Mouse (Mus musculus): ENCODE data around the gene Col4a3. TPM values are rescaled to one million over a fixed set of nuclear protein-coding genes. Genes with fewer than 3 reads are reported as not detected.

Col4a3 gene
- polyA plus RNA-seq, 1 experiment = 0.08 TPM

- TF ChIP-seq USF1 (IDR thresholded peaks at IDR 0.05; ENCODE audit: low read depth) (no peak), REST (IDR thresholded peaks at IDR 0.05; ENCODE audit: insufficient read depth, insufficient read length) (no peak), MAX (IDR thresholded peaks at IDR 0.05; ENCODE audit: low read depth) (no peak), TCF3 (IDR thresholded peaks at IDR 0.05; ENCODE audit: insufficient read length, low read depth) (no peak), SRF (IDR thresholded peaks at IDR 0.05; ENCODE audit: control insufficient read depth, insufficient read length, low read depth) (no peak), E2F4 (IDR thresholded peaks at IDR 0.05; ENCODE audit: insufficient read depth) (no peak), MYOD1 (IDR thresholded peaks at IDR 0.05; ENCODE audit: control insufficient read depth in 1 of 3, insufficient read length in 2 of 3, low read depth in 2 of 3) (no peak), TCF12 (IDR thresholded peaks at IDR 0.05; ENCODE audit: insufficient read depth, poor library complexity, severe bottlenecking) (no peak), POLR2AphosphoS2 (IDR thresholded peaks at IDR 0.05; ENCODE audit: insufficient read length, low read depth) (no peak), MYOG (IDR thresholded peaks at IDR 0.05; ENCODE audit: control insufficient read depth in 1 of 3, insufficient read depth in 1 of 3, insufficient read length in 2 of 3, low read depth in 2 of 3) (no peak), POLR2A (IDR thresholded peaks at IDR 0.05; ENCODE audit: insufficient read length, low read depth) (no peak), CEBPB (IDR thresholded peaks at IDR 0.05; ENCODE audit: insufficient read depth, poor library complexity, severe bottlenecking) (no peak)
- Histone ChIP-seq H3ac (ENCODE audit: control insufficient read depth, insufficient read length) (no peak overlapping the region), H3K27me3 (ENCODE audit: control insufficient read depth, insufficient read depth, insufficient read length) (no peaks in the 10 kb centered on the region), H3K79me2 (ENCODE audit: control insufficient read depth, insufficient read depth) (peaks cover 8% of the 10 kb centered on the region), H3K36me3 (ENCODE audit: control insufficient read depth, insufficient read depth) (peaks cover 39% of the 10 kb centered on the region), H3K4me3 (no peak overlapping the region), H3K4me2 (ENCODE audit: low read depth) (no peak overlapping the region)
These were observed 154.8 kb downstream of the Col4a3 start for GRCm38 (mm10) chr1:82741539-82741938.

- H3K36me3 ChIP-seq (ENCODE audit: control insufficient read depth, insufficient read depth) = peaks cover 39% of the 10 kb centered on the region
These were observed 157.2 kb downstream of the Col4a3 start for GRCm38 (mm10) chr1:82743962-82744361.

GRCm38 (mm10) chr1:82746408-82746807 lies 159.7 kb downstream of the Col4a3 start:
- Histone ChIP-seq H3ac (ENCODE audit: control insufficient read depth, insufficient read length) (no peak overlapping the region), H3K4me2 (ENCODE audit: low read depth) (no peak overlapping the region), H3K79me2 (ENCODE audit: control insufficient read depth, insufficient read depth) (peaks cover 8% of the 10 kb centered on the region), H3K27me3 (ENCODE audit: control insufficient read depth, insufficient read depth, insufficient read length) (no peaks in the 10 kb centered on the region), H3K4me3 (no peak overlapping the region), H3K36me3 (ENCODE audit: control insufficient read depth, insufficient read depth) (peaks cover 43% of the 10 kb centered on the region)
- TF ChIP-seq MAX (IDR thresholded peaks at IDR 0.05; ENCODE audit: low read depth) = no peak
- TF ChIP-seq POLR2A (IDR thresholded peaks at IDR 0.05; ENCODE audit: insufficient read length, low read depth) = no peak
- no peak for TF ChIP-seq POLR2AphosphoS2 (IDR thresholded peaks at IDR 0.05; ENCODE audit: insufficient read length, low read depth)
- no peak for TF ChIP-seq TCF3 (IDR thresholded peaks at IDR 0.05; ENCODE audit: insufficient read length, low read depth)
- TF ChIP-seq E2F4 (IDR thresholded peaks at IDR 0.05; ENCODE audit: insufficient read depth) = no peak
- no peak for TF ChIP-seq SRF (IDR thresholded peaks at IDR 0.05; ENCODE audit: control insufficient read depth, insufficient read length, low read depth)
- peak in 1 of 3 experiments; percentile 30 for TF ChIP-seq MYOG (IDR thresholded peaks at IDR 0.05; ENCODE audit: control insufficient read depth in 1 of 3, insufficient read depth in 1 of 3, insufficient read length in 2 of 3, low read depth in 2 of 3)
- no peak for TF ChIP-seq USF1 (IDR thresholded peaks at IDR 0.05; ENCODE audit: low read depth)
- TF ChIP-seq TCF12 (IDR thresholded peaks at IDR 0.05; ENCODE audit: insufficient read depth, poor library complexity, severe bottlenecking) = no peak
- peak in 2 of 3 experiments; percentile 30 to 65 for TF ChIP-seq MYOD1 (IDR thresholded peaks at IDR 0.05; ENCODE audit: control insufficient read depth in 1 of 3, insufficient read length in 2 of 3, low read depth in 2 of 3)
- TF ChIP-seq REST (IDR thresholded peaks at IDR 0.05; ENCODE audit: insufficient read depth, insufficient read length) = no peak
- no peak for TF ChIP-seq CEBPB (IDR thresholded peaks at IDR 0.05; ENCODE audit: insufficient read depth, poor library complexity, severe bottlenecking)

More at GRCm38 (mm10) chr1:82743962-82744361, 157.2 kb downstream of the Col4a3 start:
- H3K4me3 ChIP-seq = no peak overlapping the region
- H3ac ChIP-seq (ENCODE audit: control insufficient read depth, insufficient read length) = no peak overlapping the region
- H3K79me2 ChIP-seq (ENCODE audit: control insufficient read depth, insufficient read depth) = peaks cover 8% of the 10 kb centered on the region
- H3K4me2 ChIP-seq (ENCODE audit: low read depth) = no peak overlapping the region
- H3K27me3 ChIP-seq (ENCODE audit: control insufficient read depth, insufficient read depth, insufficient read length) = no peaks in the 10 kb centered on the region
- TF ChIP-seq MAX (IDR thresholded peaks at IDR 0.05; ENCODE audit: low read depth) = no peak
- no peak for TF ChIP-seq POLR2A (IDR thresholded peaks at IDR 0.05; ENCODE audit: insufficient read length, low read depth)
- no peak for TF ChIP-seq SRF (IDR thresholded peaks at IDR 0.05; ENCODE audit: control insufficient read depth, insufficient read length, low read depth)
- no peak for TF ChIP-seq REST (IDR thresholded peaks at IDR 0.05; ENCODE audit: insufficient read depth, insufficient read length)
- no peak for TF ChIP-seq POLR2AphosphoS2 (IDR thresholded peaks at IDR 0.05; ENCODE audit: insufficient read length, low read depth)
- no peak for TF ChIP-seq MYOG (IDR thresholded peaks at IDR 0.05; ENCODE audit: control insufficient read depth in 1 of 3, insufficient read depth in 1 of 3, insufficient read length in 2 of 3, low read depth in 2 of 3)
- TF ChIP-seq E2F4 (IDR thresholded peaks at IDR 0.05; ENCODE audit: insufficient read depth) = no peak
- TF ChIP-seq TCF3 (IDR thresholded peaks at IDR 0.05; ENCODE audit: insufficient read length, low read depth) = no peak
- no peak for TF ChIP-seq TCF12 (IDR thresholded peaks at IDR 0.05; ENCODE audit: insufficient read depth, poor library complexity, severe bottlenecking)
- no peak for TF ChIP-seq CEBPB (IDR thresholded peaks at IDR 0.05; ENCODE audit: insufficient read depth, poor library complexity, severe bottlenecking)
- TF ChIP-seq USF1 (IDR thresholded peaks at IDR 0.05; ENCODE audit: low read depth) = no peak

- Histone ChIP-seq H3K36me3 (ENCODE audit: control insufficient read depth, insufficient read depth) (peaks cover 42% of the 10 kb centered on the region), H3K27me3 (ENCODE audit: control insufficient read depth, insufficient read depth, insufficient read length) (no peaks in the 10 kb centered on the region), H3K79me2 (ENCODE audit: control insufficient read depth, insufficient read depth) (peaks cover 7% of the 10 kb centered on the region), H3ac (ENCODE audit: control insufficient read depth, insufficient read length) (no peak overlapping the region), H3K4me2 (ENCODE audit: low read depth) (no peak overlapping the region), H3K4me3 (no peak overlapping the region)
- TF ChIP-seq TCF3 (IDR thresholded peaks at IDR 0.05; ENCODE audit: insufficient read length, low read depth) (no peak), MYOG (IDR thresholded peaks at IDR 0.05; ENCODE audit: control insufficient read depth in 1 of 3, insufficient read depth in 1 of 3, insufficient read length in 2 of 3, low read depth in 2 of 3) (no peak), MAX (IDR thresholded peaks at IDR 0.05; ENCODE audit: low read depth) (no peak), REST (IDR thresholded peaks at IDR 0.05; ENCODE audit: insufficient read depth, insufficient read length) (no peak), MYOD1 (IDR thresholded peaks at IDR 0.05; ENCODE audit: control insufficient read depth in 1 of 3, insufficient read length in 2 of 3, low read depth in 2 of 3) (no peak), TCF12 (IDR thresholded peaks at IDR 0.05; ENCODE audit: insufficient read depth, poor library complexity, severe bottlenecking) (no peak), POLR2AphosphoS2 (IDR thresholded peaks at IDR 0.05; ENCODE audit: insufficient read length, low read depth) (no peak), POLR2A (IDR thresholded peaks at IDR 0.05; ENCODE audit: insufficient read length, low read depth) (no peak), E2F4 (IDR thresholded peaks at IDR 0.05; ENCODE audit: insufficient read depth) (no peak), USF1 (IDR thresholded peaks at IDR 0.05; ENCODE audit: low read depth) (no peak), SRF (IDR thresholded peaks at IDR 0.05; ENCODE audit: control insufficient read depth, insufficient read length, low read depth) (no peak), CEBPB (IDR thresholded peaks at IDR 0.05; ENCODE audit: insufficient read depth, poor library complexity, severe bottlenecking) (no peak)
These were observed 161.2 kb downstream of the Col4a3 start for GRCm38 (mm10) chr1:82747714-82748452.

Measured in myocyte (in vitro differentiated cells).